9 mouse cellular contexts compared by ENCODE assay signal in genomic region chr6:129543709-129544606, GRCm38 (mm10). TPM values are rescaled to one million over a fixed set of nuclear protein-coding genes. Genes with fewer than 3 reads are reported as not detected.
DNase-seq lines count a peak whose midpoint lies in the region; ATAC-seq and TF ChIP-seq lines count a peak whose summit lies in the region.
"Had no signal": no experiment of that assay in that cellular context is flagged by ENCODE, and none has a peak within 500 bp of the region (broad histone marks: within the 10 kb centered on the region; RNA-seq: fewer than 3 reads in every experiment).

No protein-coding gene starts in this region.

- ATAC-seq in neural tube, embryonic 15.5 days (ENCODE audit: low FRiP score) = peak; percentile 89

- H3K27me3 ChIP-seq in neural tube, embryonic 15.5 days (replicated peaks) = no peaks in the 10 kb centered on the region
- H3K27me3 ChIP-seq: limb, embryonic 15.5 days had no signal

- no peak overlapping the region for H3K9ac ChIP-seq in neural tube, embryonic 15.5 days (replicated peaks)
- H3K9ac ChIP-seq: limb, embryonic 15.5 days had no signal

- WGBS in neural tube, embryonic 15.5 days = 43% methylated on average over 6 of the region's 6 CpGs

- H3K4me1 ChIP-seq in embryonic fibroblast, embryonic 13.5 days (ENCODE audit: control insufficient read depth, insufficient read depth, low read length) = peaks cover 3% of the 10 kb centered on the region; the same call in 1 of the 2 replicates
- peaks cover 6% of the 10 kb centered on the region for H3K4me1 ChIP-seq in neural tube, embryonic 15.5 days

- H3K9me3 ChIP-seq in neural tube, embryonic 15.5 days (replicated peaks) = no peaks in the 10 kb centered on the region
- H3K9me3 ChIP-seq: limb, embryonic 15.5 days had no signal

- no peak for TF ChIP-seq POLR2A in brain, embryonic 14.5 days (IDR thresholded peaks at IDR 0.05; ENCODE audit: borderline replicate concordance, extremely low read depth, insufficient read depth, insufficient read length, poor library complexity, severe bottlenecking)
- no peak for TF ChIP-seq POLR2A in embryonic fibroblast, embryonic 13.5 days (IDR thresholded peaks at IDR 0.05; ENCODE audit: low read depth, low read length)

- no peak overlapping the region for H3K27ac ChIP-seq in embryonic fibroblast, embryonic 13.5 days (ENCODE audit: insufficient read depth, low read length)
- H3K27ac ChIP-seq in neural tube, embryonic 15.5 days (replicated peaks) = peak overlapping the region; percentile 56
- H3K27ac ChIP-seq: limb, embryonic 15.5 days had no signal

- DNase-seq in MN1 (ENCODE audit: low spot score) = peak; percentile 70
- DNase-seq in brain, embryonic 14.5 days (ENCODE audit: low read depth) = peak; percentile 83
- DNase-seq in heart, postnatal 36 days = peak; percentile 71 to 78
- peak; percentile 80 to 82 for DNase-seq in kidney, postnatal 4 days
- DNase-seq in lung, adult 18-20 months = peak; percentile 56 to 65
- peak; percentile 73 for DNase-seq in thymus, postnatal 4 days

- no peak overlapping the region for H3K4me3 ChIP-seq in embryonic fibroblast, embryonic 13.5 days (ENCODE audit: insufficient read depth, low read length)
- no peak overlapping the region for H3K4me3 ChIP-seq in neural tube, embryonic 15.5 days (replicated peaks)
- H3K4me3 ChIP-seq: limb, embryonic 15.5 days had no signal

- intact Hi-C loops in heart, postnatal 36 days (cut with DNase I) = loop anchor here (2.0 kb wide), 1 partner anchor 15 kb away; no protein-coding TSS in a partner anchor

- H3K4me2 ChIP-seq in neural tube, embryonic 15.5 days = no peak overlapping the region
- H3K4me2 ChIP-seq: limb, embryonic 15.5 days had no signal

- peak; percentile 80; the same call in 1 of the 2 replicates for TF ChIP-seq CTCF in brain, embryonic 14.5 days (IDR thresholded peaks at IDR 0.05; ENCODE audit: borderline replicate concordance, extremely low read depth, insufficient read depth, insufficient read length)
- peak; percentile 61; the same call in 1 of the 2 replicates for TF ChIP-seq CTCF in embryonic fibroblast, embryonic 13.5 days (IDR thresholded peaks at IDR 0.05; ENCODE audit: borderline replicate concordance, insufficient read depth, low read length)

- H3K36me3 ChIP-seq in neural tube, embryonic 15.5 days = peaks cover 32% of the 10 kb centered on the region

RNA-seq across cellular contexts. Expression of gene Gabarapl1, which starts 11.0 kb away (rescaled TPM):
- polyA plus RNA-seq in brain, embryonic 14.5 days (2012; rRNA removed) = 151 and 161 TPM in 2 replicates
- 92.0 and 113 TPM in 2 replicates for polyA plus RNA-seq in embryonic fibroblast, embryonic 13.5 days (2011; ENCODE audit: insufficient read length, low read depth, missing spikeins)
- 100 to 1,000 TPM; 151 to 152 TPM for total RNA-seq in heart, postnatal 36 days (2021)
- 189 and 223 TPM in 2 replicates for polyA plus RNA-seq in neural tube, embryonic 15.5 days (2015; fragmentation: Nextera tagmentation; extraction: Ambion mirVana)

RNA-seq across cellular contexts. Expression of gene Tmem52b, which starts 31.6 kb away (rescaled TPM):
- 0.10 TPM in 1 of 2 replicates, not detected in the other for polyA plus RNA-seq in brain, embryonic 14.5 days (2012; rRNA removed)
- 0.48 TPM in 1 of 2 replicates, not detected in the other for polyA plus RNA-seq in embryonic fibroblast, embryonic 13.5 days (2011; ENCODE audit: insufficient read length, low read depth, missing spikeins)
- not detected for total RNA-seq in heart, postnatal 36 days (2021)
- polyA plus RNA-seq in neural tube, embryonic 15.5 days (2015; fragmentation: Nextera tagmentation; extraction: Ambion mirVana) = 0.10 TPM in 1 of 2 replicates, not detected in the other

RNA-seq across cellular contexts. Expression of gene Klre1, which starts 33.7 kb away (rescaled TPM):
- polyA plus RNA-seq in brain, embryonic 14.5 days (2012; rRNA removed) = 0.08 and 0.11 TPM in 2 replicates
- not detected in 2 replicates for polyA plus RNA-seq in embryonic fibroblast, embryonic 13.5 days (2011; ENCODE audit: insufficient read length, low read depth, missing spikeins)
- total RNA-seq in heart, postnatal 36 days (2021) = not detected
- polyA plus RNA-seq in neural tube, embryonic 15.5 days (2015; fragmentation: Nextera tagmentation; extraction: Ambion mirVana) = 0.10 TPM in 1 of 2 replicates, not detected in the other
- polyA plus RNA-seq: limb, embryonic 15.5 days had no signal

RNA-seq across cellular contexts. Expression of gene Olr1, which starts 37.0 kb away (rescaled TPM):
- polyA plus RNA-seq in brain, embryonic 14.5 days (2012; rRNA removed) = not detected in 2 replicates
- polyA plus RNA-seq in embryonic fibroblast, embryonic 13.5 days (2011; ENCODE audit: insufficient read length, low read depth, missing spikeins) = 2.9 and 10.2 TPM in 2 replicates
- total RNA-seq in heart, postnatal 36 days (2021) = under 1 TPM; 0.08 to 0.16 TPM
- polyA plus RNA-seq in neural tube, embryonic 15.5 days (2015; fragmentation: Nextera tagmentation; extraction: Ambion mirVana) = 0.04 TPM in 1 of 2 replicates, not detected in the other
- polyA plus RNA-seq: limb, embryonic 15.5 days had no signal

RNA-seq across cellular contexts. Expression of gene Klrd1, which starts 47.6 kb away (rescaled TPM):
- 0.18 TPM in 1 of 2 replicates, not detected in the other for polyA plus RNA-seq in brain, embryonic 14.5 days (2012; rRNA removed)
- polyA plus RNA-seq in embryonic fibroblast, embryonic 13.5 days (2011; ENCODE audit: insufficient read length, low read depth, missing spikeins) = not detected in 2 replicates
- under 1 TPM in 1 of 2 experiments, not detected in 1; 0.38 TPM for total RNA-seq in heart, postnatal 36 days (2021)
- polyA plus RNA-seq in neural tube, embryonic 15.5 days (2015; fragmentation: Nextera tagmentation; extraction: Ambion mirVana) = 2.3 TPM in 1 of 2 replicates, not detected in the other
- polyA plus RNA-seq: limb, embryonic 15.5 days had no signal
